Mouse (Mus musculus): ENCODE results near the gene Svep1.

DNA sequence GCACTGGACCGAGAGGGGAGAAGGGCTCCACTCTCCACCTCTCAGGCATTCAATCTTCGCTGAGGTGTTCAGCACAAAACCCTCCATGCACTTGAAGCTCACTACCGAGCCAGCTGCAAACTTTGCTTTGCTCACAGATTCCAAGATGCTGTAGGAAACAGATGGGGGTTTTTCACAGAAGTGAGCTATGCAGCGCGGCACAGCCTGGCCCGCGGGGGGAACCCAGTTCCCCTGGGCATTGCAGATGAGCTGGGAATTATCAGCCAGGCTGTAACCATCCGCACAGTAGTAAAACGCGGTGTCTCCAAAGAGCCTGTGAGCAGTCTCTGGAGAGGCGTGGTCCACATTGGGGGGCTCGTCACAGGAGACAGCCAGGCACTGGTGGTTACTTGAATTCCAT lies 133.8 kb downstream of the Svep1 start:
- TF ChIP-seq POLR2A (IDR thresholded peaks at IDR 0.05; ENCODE audit: insufficient read length, low read depth) (no peak), REST (IDR thresholded peaks at IDR 0.05; ENCODE audit: insufficient read depth, insufficient read length) (no peak), USF1 (IDR thresholded peaks at IDR 0.05; ENCODE audit: low read depth) (no peak), E2F4 (IDR thresholded peaks at IDR 0.05; ENCODE audit: insufficient read depth) (no peak), POLR2AphosphoS2 (IDR thresholded peaks at IDR 0.05; ENCODE audit: insufficient read length, low read depth) (no peak), MAX (IDR thresholded peaks at IDR 0.05; ENCODE audit: low read depth) (no peak), MYOG (IDR thresholded peaks at IDR 0.05; ENCODE audit: control insufficient read depth in 1 of 3, insufficient read depth in 1 of 3, insufficient read length in 2 of 3, low read depth in 2 of 3) (no peak), TCF12 (IDR thresholded peaks at IDR 0.05; ENCODE audit: insufficient read depth, poor library complexity, severe bottlenecking) (no peak), SRF (IDR thresholded peaks at IDR 0.05; ENCODE audit: control insufficient read depth, insufficient read length, low read depth) (no peak), MYOD1 (IDR thresholded peaks at IDR 0.05; ENCODE audit: control insufficient read depth in 1 of 3, insufficient read length in 2 of 3, low read depth in 2 of 3) (no peak), CEBPB (IDR thresholded peaks at IDR 0.05; ENCODE audit: insufficient read depth, poor library complexity, severe bottlenecking) (no peak), TCF3 (IDR thresholded peaks at IDR 0.05; ENCODE audit: insufficient read length, low read depth) (no peak)
